Mouse (Mus musculus): ENCODE results near the gene Fkbp5. TPM values are rescaled to one million over a fixed set of nuclear protein-coding genes. Genes with fewer than 3 reads are reported as not detected.
A peak's percentile ranks its signal among the peaks of the same experiment; 100 is the strongest.

The Fkbp5 gene
- polyA plus RNA-seq, 2 experiments: 8.7 to 23.3 TPM

DNA sequence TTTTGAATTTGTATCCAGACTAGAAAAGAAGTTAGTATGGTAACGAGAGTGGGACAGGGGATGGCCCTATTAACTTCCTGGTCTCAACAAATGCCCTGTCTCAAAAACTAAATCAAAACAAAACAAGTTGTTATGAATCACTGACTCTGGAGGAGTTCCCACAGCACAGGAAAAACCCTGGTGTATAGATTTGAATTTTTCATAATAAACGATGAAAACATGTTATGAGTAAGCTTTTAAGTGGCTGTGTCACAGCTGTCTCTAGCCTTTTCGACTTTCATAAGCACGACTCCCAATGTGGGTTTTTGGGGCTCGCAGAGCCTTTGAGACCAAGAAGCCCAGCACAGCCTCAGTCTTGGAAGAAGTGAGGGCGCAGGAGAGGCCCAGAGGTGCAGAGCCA lies 89.7 kb downstream of the Fkbp5 start:
- no peak for TF ChIP-seq POLR2A (IDR thresholded peaks at IDR 0.05; ENCODE audit: borderline replicate concordance, extremely low read depth, insufficient read depth, insufficient read length)
- no peak overlapping the region for H3K27ac ChIP-seq (replicated peaks; ENCODE audit: low read depth, low read length)
- 88% methylated on average over 6 of the region's 6 CpGs for WGBS
- DNase-seq (ENCODE audit: low spot score) (no peak), ATAC-seq (ENCODE audit: low FRiP score, low read depth) (no peak)
- peaks cover 6% of the 10 kb centered on the region; the same call in 1 of the 2 replicates for H3K4me1 ChIP-seq (ENCODE audit: control insufficient read depth, insufficient read depth, low read length)
- H3K9ac ChIP-seq (ENCODE audit: low read depth, low read length, severe bottlenecking): no peak overlapping the region
- peaks cover 9% of the 10 kb centered on the region; the same call in 1 of the 2 replicates for H3K36me3 ChIP-seq (ENCODE audit: control insufficient read depth, insufficient read depth, low read length)
- no peak overlapping the region for H3K4me3 ChIP-seq (replicated peaks; ENCODE audit: low read length)
- no peaks in the 10 kb centered on the region for H3K27me3 ChIP-seq (ENCODE audit: control insufficient read depth, insufficient read depth, low read length)
- H3K4me2 ChIP-seq (replicated peaks; ENCODE audit: low read depth, low read length, severe bottlenecking): no peak overlapping the region
- no peaks in the 10 kb centered on the region for H3K9me3 ChIP-seq (ENCODE audit: control insufficient read depth, low read length)

DNA sequence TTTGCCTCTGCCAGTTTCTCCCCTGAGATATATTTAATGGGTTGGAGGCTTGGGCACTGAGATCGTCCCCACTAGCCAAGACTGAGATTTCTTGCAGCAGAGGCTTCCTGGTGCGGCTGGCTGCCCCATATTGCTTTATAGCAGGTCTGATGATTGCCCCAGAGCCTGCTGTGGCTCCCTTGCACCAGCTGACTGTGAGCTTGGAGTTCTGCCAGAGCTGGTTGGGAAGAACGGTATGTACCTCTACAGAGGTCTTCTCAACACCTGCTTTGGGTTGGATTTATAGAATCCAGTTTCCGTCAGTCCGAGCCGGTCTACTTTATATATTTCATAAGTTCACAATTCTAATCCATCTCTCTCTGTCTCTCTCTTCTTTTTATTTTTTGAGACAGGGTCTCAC lies 93.0 kb downstream of the Fkbp5 start:
- Histone ChIP-seq H3K4me2 (replicated peaks; ENCODE audit: low read depth, low read length, severe bottlenecking) (no peak overlapping the region), H3K27me3 (ENCODE audit: control insufficient read depth, insufficient read depth, low read length) (no peaks in the 10 kb centered on the region), H3K9me3 (ENCODE audit: control insufficient read depth, low read length) (no peaks in the 10 kb centered on the region), H3K9ac (ENCODE audit: low read depth, low read length, severe bottlenecking) (no peak overlapping the region), H3K4me3 (replicated peaks; ENCODE audit: low read length) (no peak overlapping the region), H3K27ac (replicated peaks; ENCODE audit: low read depth, low read length) (no peak overlapping the region), H3K4me1 (ENCODE audit: control insufficient read depth, insufficient read depth, low read length) (peaks cover 20% of the 10 kb centered on the region), H3K36me3 (ENCODE audit: control insufficient read depth, insufficient read depth, low read length) (peaks cover 11% of the 10 kb centered on the region; the same call in 1 of the 2 replicates)
- TF ChIP-seq POLR2A (IDR thresholded peaks at IDR 0.05; ENCODE audit: borderline replicate concordance, extremely low read depth, insufficient read depth, insufficient read length): no peak
- WGBS: 29% methylated on average over 6 of the region's 6 CpGs
- no peak for ATAC-seq (ENCODE audit: low FRiP score, low read depth)
- peak; percentile 24 for DNase-seq (ENCODE audit: low spot score)

DNA sequence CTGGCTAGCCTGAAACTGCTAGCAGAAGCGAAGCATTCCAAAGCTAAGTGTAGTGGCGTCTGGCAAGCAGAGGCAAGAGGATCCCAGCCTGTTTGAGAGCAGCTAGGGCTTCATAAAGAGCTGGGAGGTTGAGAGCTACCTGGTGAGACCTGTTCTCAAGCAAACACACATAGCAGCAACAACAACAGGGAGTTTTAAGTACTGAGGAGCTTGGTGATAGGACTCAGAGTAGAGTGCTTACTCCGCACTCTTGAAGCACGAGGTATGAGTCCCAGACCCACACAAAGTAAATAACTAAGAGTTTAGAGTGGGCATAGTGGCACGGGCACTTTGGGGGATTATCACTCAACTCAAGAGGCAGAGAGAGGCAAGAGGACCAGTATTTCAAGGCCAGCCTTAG lies 96.3 kb downstream of the Fkbp5 start:
- no peak for ATAC-seq (ENCODE audit: low FRiP score, low read depth)
- Histone ChIP-seq H3K4me2 (replicated peaks; ENCODE audit: low read depth, low read length, severe bottlenecking) (no peak overlapping the region), H3K9me3 (ENCODE audit: control insufficient read depth, low read length) (no peaks in the 10 kb centered on the region), H3K4me1 (ENCODE audit: control insufficient read depth, insufficient read depth, low read length) (peaks cover 20% of the 10 kb centered on the region), H3K27ac (replicated peaks; ENCODE audit: low read depth, low read length) (0 out of 2 replicates have a peak overlapping the region, but pooled peaks have one; percentile 3), H3K4me3 (replicated peaks; ENCODE audit: low read length) (no peak overlapping the region), H3K36me3 (ENCODE audit: control insufficient read depth, insufficient read depth, low read length) (peaks cover 2% of the 10 kb centered on the region; the same call in 1 of the 2 replicates), H3K9ac (ENCODE audit: low read depth, low read length, severe bottlenecking) (no peak overlapping the region), H3K27me3 (ENCODE audit: control insufficient read depth, insufficient read depth, low read length) (no peaks in the 10 kb centered on the region)
- no peak for TF ChIP-seq POLR2A (IDR thresholded peaks at IDR 0.05; ENCODE audit: borderline replicate concordance, extremely low read depth, insufficient read depth, insufficient read length)
- DNase-seq (ENCODE audit: low spot score): no peak
- WGBS: 64% methylated on average over 5 of the region's 5 CpGs

DNA sequence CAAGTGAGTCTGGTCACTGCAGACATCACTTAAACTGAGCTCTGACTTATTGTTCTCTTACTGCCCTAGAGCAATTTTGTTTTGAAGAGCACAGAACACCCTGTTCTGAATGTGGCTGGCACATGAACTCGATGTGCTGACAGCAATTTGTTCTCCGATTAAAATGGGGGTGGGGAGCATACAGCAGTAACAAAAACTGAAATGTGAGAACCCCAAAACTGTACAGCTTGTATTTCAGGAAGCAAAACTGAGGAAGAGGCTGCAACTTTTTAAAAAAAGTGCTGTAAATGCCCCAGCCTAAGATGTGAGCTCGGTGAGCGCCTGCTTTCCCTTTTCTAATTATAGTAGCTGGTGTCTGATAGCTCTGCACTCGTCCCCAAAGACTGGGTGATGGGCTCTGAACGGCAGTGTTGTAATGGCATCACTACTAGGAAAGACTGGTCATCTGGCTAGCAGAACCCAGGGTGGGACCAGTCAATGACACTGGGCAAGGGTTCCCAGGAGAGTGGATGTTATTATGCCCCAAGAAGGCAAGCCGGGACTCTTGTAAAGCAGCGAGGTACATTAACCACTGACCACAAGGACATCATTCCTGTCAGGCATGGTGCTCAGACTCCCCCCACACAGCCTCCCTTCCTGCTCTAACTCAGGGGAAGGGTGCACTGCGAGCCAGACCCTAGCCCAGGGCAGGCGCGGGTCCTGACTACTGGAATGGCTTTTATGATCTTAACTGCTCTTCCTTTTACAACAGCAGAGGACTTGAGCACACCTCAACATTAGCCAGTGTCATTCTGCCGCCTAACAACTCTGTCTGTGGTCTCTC lies 96.9 kb downstream of the Fkbp5 start:
- Histone ChIP-seq H3K27me3 (ENCODE audit: control insufficient read depth, insufficient read depth, low read length) (no peaks in the 10 kb centered on the region), H3K36me3 (ENCODE audit: control insufficient read depth, insufficient read depth, low read length) (peaks cover 2% of the 10 kb centered on the region; the same call in 1 of the 2 replicates), H3K4me3 (replicated peaks; ENCODE audit: low read length) (no peak overlapping the region), H3K9ac (ENCODE audit: low read depth, low read length, severe bottlenecking) (no peak overlapping the region), H3K9me3 (ENCODE audit: control insufficient read depth, low read length) (no peaks in the 10 kb centered on the region), H3K4me1 (ENCODE audit: control insufficient read depth, insufficient read depth, low read length) (peaks cover 20% of the 10 kb centered on the region), H3K4me2 (replicated peaks; ENCODE audit: low read depth, low read length, severe bottlenecking) (no peak overlapping the region), H3K27ac (replicated peaks; ENCODE audit: low read depth, low read length) (0 out of 2 replicates have a peak overlapping the region, but pooled peaks have one; percentile 3)
- DNase-seq (ENCODE audit: low spot score) (no peak), ATAC-seq (ENCODE audit: low FRiP score, low read depth) (no peak)
- WGBS: 25% methylated on average over 12 of the region's 12 CpGs
- no peak for TF ChIP-seq POLR2A (IDR thresholded peaks at IDR 0.05; ENCODE audit: borderline replicate concordance, extremely low read depth, insufficient read depth, insufficient read length)

GRCm38 (mm10) chr17:28419636-28420035 lies 97.7 kb downstream of the Fkbp5 start:
- Histone ChIP-seq H3K27ac (replicated peaks; ENCODE audit: low read depth, low read length) (no peak overlapping the region), H3K9ac (ENCODE audit: low read depth, low read length, severe bottlenecking) (no peak overlapping the region), H3K36me3 (ENCODE audit: control insufficient read depth, insufficient read depth, low read length) (peaks cover 6% of the 10 kb centered on the region; the same call in 1 of the 2 replicates), H3K9me3 (ENCODE audit: control insufficient read depth, low read length) (no peaks in the 10 kb centered on the region), H3K4me2 (replicated peaks; ENCODE audit: low read depth, low read length, severe bottlenecking) (no peak overlapping the region), H3K4me1 (ENCODE audit: control insufficient read depth, insufficient read depth, low read length) (peaks cover 20% of the 10 kb centered on the region), H3K4me3 (replicated peaks; ENCODE audit: low read length) (no peak overlapping the region), H3K27me3 (ENCODE audit: control insufficient read depth, insufficient read depth, low read length) (no peaks in the 10 kb centered on the region)
- no peak for TF ChIP-seq POLR2A (IDR thresholded peaks at IDR 0.05; ENCODE audit: borderline replicate concordance, extremely low read depth, insufficient read depth, insufficient read length)
- no peak for ATAC-seq (ENCODE audit: low FRiP score, low read depth)
- 70% methylated on average over 6 of the region's 6 CpGs for WGBS
- DNase-seq (ENCODE audit: low spot score): no peak
